In the genomic region with DNA sequence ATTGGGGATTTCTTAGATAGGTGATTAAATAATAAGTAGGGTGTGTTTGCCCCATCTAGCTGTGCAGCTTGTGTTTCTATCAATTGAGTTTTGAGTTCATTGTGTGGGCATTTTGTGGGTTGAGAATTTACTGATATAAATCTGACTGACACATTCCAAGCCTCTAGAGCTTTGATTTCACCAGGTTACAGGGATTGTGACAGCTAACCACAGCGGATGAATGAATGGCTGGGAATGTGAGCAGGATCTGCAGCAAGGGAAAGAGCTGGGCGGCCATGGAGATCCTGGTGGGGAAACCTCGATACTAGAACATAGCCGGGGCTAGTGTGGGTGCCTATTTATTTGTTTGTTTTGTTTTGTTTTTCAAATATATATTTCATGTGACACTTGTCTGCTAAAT, we compare ENCODE assay signal across 21 mouse cellular contexts.
DNase-seq lines count a peak whose midpoint lies in the region; TF ChIP-seq lines count a peak whose summit lies in the region.
"Had no signal": no experiment of that assay in that cellular context is flagged by ENCODE, and none has a peak within 500 bp of the region (broad histone marks: within the 10 kb centered on the region; RNA-seq: fewer than 3 reads in every experiment).

No protein-coding gene starts in this region.

- no peak overlapping the region for H3ac ChIP-seq in myocyte (ENCODE audit: control insufficient read depth, insufficient read length)

- peak overlapping the region; percentile 45 for H3K4me2 ChIP-seq in myocyte (ENCODE audit: low read depth)

- H3K27me3 ChIP-seq in myocyte (ENCODE audit: control insufficient read depth, insufficient read depth, insufficient read length) = no peaks in the 10 kb centered on the region
- H3K27me3 ChIP-seq: CH12.LX, Patski had no signal

- no peaks in the 10 kb centered on the region for H3K79me2 ChIP-seq in myocyte (ENCODE audit: control insufficient read depth, insufficient read depth)

- no peak for TF ChIP-seq POLR2A in myocyte (IDR thresholded peaks at IDR 0.05; ENCODE audit: insufficient read length, low read depth)

- no peaks in the 10 kb centered on the region for H3K36me3 ChIP-seq in myocyte (ENCODE audit: control insufficient read depth, insufficient read depth)

- peak; percentile 43 for DNase-seq in 3T3-L1 (ENCODE audit: low read depth, low spot score)
- DNase-seq in Muller cell, postnatal 12 days (ENCODE audit: inconsistent ontology term) = peak; percentile 53
- peak; percentile 19 for DNase-seq in mesoderm, embryonic 11.5 days (ENCODE audit: low read depth, low spot score)
- DNase-seq in cerebellum, adult 11 months = no peak
- DNase-seq in natural killer cell, adult 2 months (ENCODE audit: low spot score in 2 of 2) = no peak
- DNase-seq in left cerebral cortex, postnatal 14 days (ENCODE audit: low spot score in 2 of 2) = no peak
- no peak for DNase-seq in kidney, postnatal 4 days
- DNase-seq: adrenal gland, adult 2 months; adrenal gland, adult 8-10 months; adrenal gland, postnatal 10 days; adrenal gland, postnatal 14 days; adrenal gland, postnatal 25 days; adrenal gland, postnatal 36 days; B cell, adult 2 months; cerebellum, adult 11-12 months; cerebellum, adult 18-20 months; cerebellum, adult 2 months; cerebellum, adult 8-10 months had no signal

- no peak overlapping the region for H3K4me3 ChIP-seq in myocyte

- intact Hi-C loops in left cerebral cortex, postnatal 14 days (cut with DNase I) = no loop called here

TF ChIP-seq in myocyte, 11 proteins besides CTCF, POLR2A, EP300 and RAD21:
- TF ChIP-seq CEBPB (IDR thresholded peaks at IDR 0.05; ENCODE audit: insufficient read depth, poor library complexity, severe bottlenecking) (peak; percentile 54; the same call in 1 of the 2 replicates), MYOD1 (IDR thresholded peaks at IDR 0.05; ENCODE audit: control insufficient read depth in 1 of 3, insufficient read length in 2 of 3, low read depth in 2 of 3) (no peak)

Comparison
In these comparisons a context has a peak if more than half of its experiments do, and no peak if none do; other contexts are left out.
1. DNase-seq: peak in 3T3-L1 (single experiment), Muller cell, postnatal 12 days (single experiment) and mesoderm, embryonic 11.5 days (single experiment); none in cerebellum, adult 11 months (single experiment), natural killer cell, adult 2 months (0 of 2), left cerebral cortex, postnatal 14 days (0 of 2) and kidney, postnatal 4 days (0 of 2).